Mouse (Mus musculus): Measurements from ENCODE around the gene Proser2. TPM values are rescaled to one million over a fixed set of nuclear protein-coding genes. Genes with fewer than 3 reads are reported as not detected.
A peak's percentile ranks its signal among the peaks of the same experiment; 100 is the strongest.

Gene Proser2
- not detected in 2 replicates for polyA plus RNA-seq (2012; ENCODE audit: insufficient read depth, insufficient read length, low replicate concordance, missing spikeins)

- Histone ChIP-seq H3K4me1 (ENCODE audit: control insufficient read depth, insufficient read depth, low read length) (no peaks in the 10 kb centered on the region; the same call in 1 of the 2 replicates), H3K27ac (ENCODE audit: insufficient read depth, low read depth, low read length) (no peak within 1 kb of the TSS), H3K4me3 (ENCODE audit: insufficient read depth, low read depth, low read length) (peak within 1 kb of the TSS; percentile 71)
- no peak for TF ChIP-seq POLR2A (IDR thresholded peaks at IDR 0.05; ENCODE audit: insufficient read depth, low read depth, low read length)
- no peak for TF ChIP-seq CTCF (IDR thresholded peaks at IDR 0.05; ENCODE audit: insufficient read depth, low read depth, low read length)
- 1% methylated on average over 83 of the region's 83 CpGs for WGBS
Observed at GRCm38 (mm10) chr2:6129555-6130355, at the start of gene Proser2. TSS of gene Proser2 (minus strand) at chr2:6130211.

GRCm38 (mm10) chr2:6179749-6180117 is 49.7 kb upstream of the Proser2 start:
- no peak overlapping the region for H3K4me3 ChIP-seq (ENCODE audit: insufficient read depth, low read depth, low read length)
- H3K27ac ChIP-seq (ENCODE audit: insufficient read depth, low read depth, low read length) = no peak overlapping the region
- no peaks in the 10 kb centered on the region for H3K4me1 ChIP-seq (ENCODE audit: control insufficient read depth, insufficient read depth, low read length)
- no peak for TF ChIP-seq POLR2A (IDR thresholded peaks at IDR 0.05; ENCODE audit: insufficient read depth, low read depth, low read length)
- TF ChIP-seq CTCF (IDR thresholded peaks at IDR 0.05; ENCODE audit: insufficient read depth, low read depth, low read length) = no peak
- 97% methylated on average over 1 of the region's 1 CpGs for WGBS

- H3K27ac ChIP-seq (ENCODE audit: insufficient read depth, low read depth, low read length) = no peak overlapping the region
- no peak for TF ChIP-seq CTCF (IDR thresholded peaks at IDR 0.05; ENCODE audit: insufficient read depth, low read depth, low read length)
- no peak for TF ChIP-seq POLR2A (IDR thresholded peaks at IDR 0.05; ENCODE audit: insufficient read depth, low read depth, low read length)
- 84% methylated on average over 16 of the region's 16 CpGs for WGBS
- no peak overlapping the region for H3K4me3 ChIP-seq (ENCODE audit: insufficient read depth, low read depth, low read length)
- no peaks in the 10 kb centered on the region for H3K4me1 ChIP-seq (ENCODE audit: control insufficient read depth, insufficient read depth, low read length)
Observed at GRCm38 (mm10) chr2:6178901-6179748, 49.1 kb upstream of the Proser2 start.

DNA sequence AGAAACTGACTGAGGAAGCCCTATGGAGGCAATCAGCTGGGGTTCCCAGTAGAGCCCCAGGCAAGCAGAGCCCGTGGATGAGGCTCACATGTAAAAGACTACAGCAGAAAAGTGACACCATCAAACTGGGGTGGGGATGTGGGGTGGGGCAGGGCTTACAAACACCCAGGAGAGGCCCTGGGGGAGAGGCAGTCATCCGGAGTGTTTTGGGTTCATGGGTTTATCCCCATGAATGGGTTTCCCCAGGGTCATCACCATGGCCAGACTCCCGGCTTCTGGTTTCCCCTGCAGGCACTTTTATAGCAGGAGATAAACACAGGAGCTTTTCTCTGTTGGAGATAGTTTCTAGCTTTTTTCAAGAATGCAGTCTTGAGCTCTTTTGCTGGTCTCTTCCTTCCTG is 43.0 kb upstream of the Proser2 start:
- H3K4me1 ChIP-seq (ENCODE audit: control insufficient read depth, insufficient read depth, low read length) = no peaks in the 10 kb centered on the region
- no peak overlapping the region for H3K4me3 ChIP-seq (ENCODE audit: insufficient read depth, low read depth, low read length)
- WGBS = 81% methylated on average over 3 of the region's 3 CpGs
- no peak overlapping the region for H3K27ac ChIP-seq (ENCODE audit: insufficient read depth, low read depth, low read length)
- TF ChIP-seq CTCF (IDR thresholded peaks at IDR 0.05; ENCODE audit: insufficient read depth, low read depth, low read length) = no peak
- no peak for TF ChIP-seq POLR2A (IDR thresholded peaks at IDR 0.05; ENCODE audit: insufficient read depth, low read depth, low read length)

GRCm38 (mm10) chr2:6168560-6168959 is 38.5 kb upstream of the Proser2 start:
- Histone ChIP-seq H3K27ac (ENCODE audit: insufficient read depth, low read depth, low read length) (no peak overlapping the region), H3K4me1 (ENCODE audit: control insufficient read depth, insufficient read depth, low read length) (peaks cover 3% of the 10 kb centered on the region), H3K4me3 (ENCODE audit: insufficient read depth, low read depth, low read length) (no peak overlapping the region)
- TF ChIP-seq CTCF (IDR thresholded peaks at IDR 0.05; ENCODE audit: insufficient read depth, low read depth, low read length) = no peak
- no peak for TF ChIP-seq POLR2A (IDR thresholded peaks at IDR 0.05; ENCODE audit: insufficient read depth, low read depth, low read length)
- WGBS = 92% methylated on average over 2 of the region's 2 CpGs

GRCm38 (mm10) chr2:6167843-6168558 is 38.0 kb upstream of the Proser2 start:
- TF ChIP-seq POLR2A (IDR thresholded peaks at IDR 0.05; ENCODE audit: insufficient read depth, low read depth, low read length) (no peak), CTCF (IDR thresholded peaks at IDR 0.05; ENCODE audit: insufficient read depth, low read depth, low read length) (no peak)
- 29% methylated on average over 5 of the region's 5 CpGs for WGBS
- Histone ChIP-seq H3K4me3 (ENCODE audit: insufficient read depth, low read depth, low read length) (no peak overlapping the region), H3K27ac (ENCODE audit: insufficient read depth, low read depth, low read length) (no peak overlapping the region), H3K4me1 (ENCODE audit: control insufficient read depth, insufficient read depth, low read length) (peaks cover 3% of the 10 kb centered on the region)

GRCm38 (mm10) chr2:6165771-6166170 is 35.8 kb upstream of the Proser2 start:
- 71% methylated on average over 6 of the region's 6 CpGs for WGBS
- TF ChIP-seq CTCF (IDR thresholded peaks at IDR 0.05; ENCODE audit: insufficient read depth, low read depth, low read length) (no peak), POLR2A (IDR thresholded peaks at IDR 0.05; ENCODE audit: insufficient read depth, low read depth, low read length) (no peak)
- H3K4me3 ChIP-seq (ENCODE audit: insufficient read depth, low read depth, low read length) = no peak overlapping the region
- peaks cover 3% of the 10 kb centered on the region for H3K4me1 ChIP-seq (ENCODE audit: control insufficient read depth, insufficient read depth, low read length)
- H3K27ac ChIP-seq (ENCODE audit: insufficient read depth, low read depth, low read length) = no peak overlapping the region

DNA sequence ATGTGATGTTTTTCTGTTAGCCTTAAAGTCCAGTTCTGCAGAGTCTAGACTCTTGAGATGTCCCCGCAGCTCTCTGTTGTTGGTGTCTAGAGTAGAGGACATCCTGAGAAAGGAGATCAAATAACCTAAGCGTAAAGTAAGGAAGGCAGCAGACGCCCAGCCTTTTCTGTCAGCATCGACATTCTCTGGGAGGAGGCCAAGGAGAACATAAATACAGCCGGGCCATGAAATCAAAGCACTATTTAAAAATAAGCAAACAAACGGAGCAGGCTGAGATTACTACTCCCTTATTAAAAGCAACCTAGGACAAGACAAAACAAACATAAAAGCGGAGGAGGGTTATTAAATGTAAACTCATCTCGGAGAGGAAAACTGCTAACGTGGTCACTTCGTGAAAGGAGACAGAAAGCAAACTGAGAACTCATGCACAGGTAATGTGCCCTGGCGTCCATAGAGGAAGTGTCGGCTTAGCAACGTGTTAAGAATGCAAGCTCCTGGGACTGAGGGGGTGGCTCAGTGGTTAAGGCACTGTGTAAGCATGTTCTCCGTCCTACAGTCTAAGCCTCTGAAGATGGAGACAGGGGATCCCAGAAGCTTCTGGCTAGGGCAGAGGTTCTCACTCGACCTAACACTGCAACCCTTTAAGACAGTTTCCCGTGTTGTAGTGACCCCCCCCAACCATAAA is 34.7 kb upstream of the Proser2 start:
- 41% methylated on average over 16 of the region's 16 CpGs for WGBS
- peaks cover 3% of the 10 kb centered on the region for H3K4me1 ChIP-seq (ENCODE audit: control insufficient read depth, insufficient read depth, low read length)
- no peak for TF ChIP-seq POLR2A (IDR thresholded peaks at IDR 0.05; ENCODE audit: insufficient read depth, low read depth, low read length)
- H3K4me3 ChIP-seq (ENCODE audit: insufficient read depth, low read depth, low read length) = no peak overlapping the region
- no peak overlapping the region for H3K27ac ChIP-seq (ENCODE audit: insufficient read depth, low read depth, low read length)
